Mouse (Mus musculus): ENCODE data around the gene Dynlrb2. TPM values are rescaled to one million over a fixed set of nuclear protein-coding genes. Genes with fewer than 3 reads are reported as not detected.

Gene Dynlrb2
- 0.35 TPM in 1 of 2 replicates, not detected in the other for polyA plus RNA-seq (2015; fragmentation: Nextera tagmentation; extraction: Ambion mirVana)

DNA sequence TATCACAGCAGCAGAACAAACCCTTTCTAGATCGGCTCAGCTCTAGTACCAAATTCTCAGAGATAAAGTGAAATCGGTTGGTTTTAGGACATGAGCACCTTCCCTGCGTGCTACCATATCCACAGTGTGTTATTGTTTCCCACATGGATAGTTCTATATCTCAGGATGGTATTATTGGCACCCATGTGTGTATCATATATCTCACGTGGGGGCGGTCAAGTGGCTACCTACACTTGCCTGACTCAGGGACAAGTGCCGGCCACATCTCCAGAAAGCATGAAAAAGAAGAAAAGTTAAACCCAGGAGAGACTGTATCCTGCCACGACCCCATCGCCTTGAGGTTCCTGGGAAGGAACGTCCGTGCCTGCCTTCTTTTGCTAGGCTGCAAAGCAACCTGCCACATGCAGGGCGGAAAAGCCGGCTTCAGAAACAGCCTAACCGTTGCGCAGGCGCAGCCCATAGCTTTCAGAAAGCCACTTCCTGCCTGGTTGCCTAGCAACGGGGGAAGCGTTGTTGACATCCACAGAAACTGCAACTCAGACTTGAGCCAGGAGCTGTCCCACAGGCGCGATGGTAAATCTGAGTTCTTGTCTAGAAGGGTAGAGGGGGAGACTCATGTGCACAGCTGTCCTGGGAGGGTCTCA lies at the start of gene Dynlrb2:
Gene Dynlrb2, plus strand, starts transcription at position 498 of the 644 bp plus-strand sequence.

Other genes starting within 250 kb of the Dynlrb2 start
- gene Cdyl2, start 228.0 kb downstream of the Dynlrb2 start, polyA plus RNA-seq (2015; fragmentation: Nextera tagmentation; extraction: Ambion mirVana): 3.3 and 4.9 TPM in 2 replicates

Measured in spleen, postnatal 0 days (tissue).